Mouse (Mus musculus) spleen, adult 2 months (tissue): ENCODE measurements around the gene Gabpb1. TPM values are rescaled to one million over a fixed set of nuclear protein-coding genes. Genes with fewer than 3 reads are reported as not detected.
"Not testable (repeated sequence)": the region's sequence is repeated elsewhere in the genome, so short reads cannot be mapped to it uniquely, and the experiment has no call there.

Experiments
- DNase-seq, 2 experiments: peaks; one replicate each; pipeline versions ENCODE4 v3.0.0 to v3.0.0-alpha.2; 2012 to 2021; ENCODE audit warnings: low spot score in 2 of 2, low read depth in 1 of 2
- H3K27ac ChIP-seq: fragments of 200-500 bp; 2 replicates; pipeline ENCODE4 v1.5.1; 2012; ENCODE audit warnings: low read length, inconsistent platforms; ENCODE audit not compliant: insufficient read depth
- H3K27me3 ChIP-seq: fragments of 200-500 bp; 2 replicates; pipeline ENCODE4 v1.6.1; 2012; ENCODE audit warnings: mild to moderate bottlenecking, moderate library complexity, low read length, inconsistent platforms; ENCODE audit not compliant: control insufficient read depth, insufficient read depth
- H3K36me3 ChIP-seq: fragments of 200-500 bp; 2 replicates; pipeline ENCODE4 v1.6.1; 2012; ENCODE audit warnings: mild to moderate bottlenecking, low read length, inconsistent platforms; ENCODE audit not compliant: control insufficient read depth, insufficient read depth
- H3K4me1 ChIP-seq: fragments of 200-500 bp; 2 replicates; pipeline ENCODE4 v1.6.1; 2011; ENCODE audit warnings: inconsistent platforms; ENCODE audit not compliant: control insufficient read depth, insufficient read depth, insufficient read length
- H3K4me3 ChIP-seq: fragments of 200-500 bp; 2 replicates; pipeline ENCODE4 v1.5.1; 2011; ENCODE audit warnings: mild to moderate bottlenecking, inconsistent platforms; ENCODE audit not compliant: insufficient read depth, insufficient read length; ENCODE audit errors: extremely low read depth
- CTCF ChIP-seq: fragments of 200-500 bp; IDR thresholded peaks from 2 replicates; pipeline ENCODE4 v1.5.1; 2011; ENCODE audit warnings: mild to moderate bottlenecking, inconsistent platforms; ENCODE audit not compliant: insufficient read depth, insufficient read length, insufficient replicate concordance; ENCODE audit errors: extremely low read depth
- POLR2A ChIP-seq: fragments of 200-500 bp; IDR thresholded peaks from 2 replicates; pipeline ENCODE4 v1.6.1; 2011; ENCODE audit warnings: low read depth, low read length, inconsistent platforms
- WGBS: fragments of 180-500 bp; shearing (Covaris S2); methylation state at CpG from one replicate; pipeline ENCODE4 v1.1.7; 2018; 5-methylcytosine and 5-hydroxymethylcytosine counted together
- polyA plus RNA-seq: library from polyadenylated mRNA; depleted of rRNA; stranded (reverse); fragments of >200 nt; gene quantifications from 2 replicates; pipeline ENCODE4 v1.2.3, GENCODE M21; 2012

Gene Gabpb1
- polyA plus RNA-seq, 1 experiment = 7.4 TPM

- WGBS = 89% methylated on average over 2 of the region's 2 CpGs
- no peaks in the 10 kb centered on the region for H3K36me3 ChIP-seq
- no peak overlapping the region for H3K27ac ChIP-seq
- H3K27me3 ChIP-seq = no peaks in the 10 kb centered on the region
- TF ChIP-seq CTCF (no peak), POLR2A (no peak)
- H3K4me1 ChIP-seq = no peaks in the 10 kb centered on the region
- no peak for DNase-seq
- no peak overlapping the region for H3K4me3 ChIP-seq
Observed at GRCm38 (mm10) chr2:126622455-126622854, 53.7 kb downstream of the Gabpb1 start.

GRCm38 (mm10) chr2:126619249-126619704 is 56.9 kb downstream of the Gabpb1 start, which contains the start of gene Hdc:
TSS of gene Hdc (minus strand) at chr2:126619299.
- H3K36me3 ChIP-seq = no peaks in the 10 kb centered on the region
- 72% methylated on average over 14 of the region's 14 CpGs for WGBS
- TF ChIP-seq CTCF (no peak), POLR2A (no peak)
- H3K4me3 ChIP-seq = no peak within 1 kb of the TSS
- no peaks in the 10 kb centered on the region for H3K27me3 ChIP-seq
- no peaks in the 10 kb centered on the region for H3K4me1 ChIP-seq
- no peak within 1 kb of the TSS for H3K27ac ChIP-seq
- DNase-seq = no peak

GRCm38 (mm10) chr2:126618470-126619179 is 57.5 kb downstream of the Gabpb1 start:
- Histone ChIP-seq H3K36me3 (no peaks in the 10 kb centered on the region), H3K4me3 (no peak overlapping the region), H3K27me3 (no peaks in the 10 kb centered on the region), H3K4me1 (no peaks in the 10 kb centered on the region), H3K27ac (no peak overlapping the region)
- no peak for TF ChIP-seq CTCF
- TF ChIP-seq POLR2A = no peak
- WGBS = 46% methylated on average over 8 of the region's 8 CpGs
- no peak for DNase-seq

DNA sequence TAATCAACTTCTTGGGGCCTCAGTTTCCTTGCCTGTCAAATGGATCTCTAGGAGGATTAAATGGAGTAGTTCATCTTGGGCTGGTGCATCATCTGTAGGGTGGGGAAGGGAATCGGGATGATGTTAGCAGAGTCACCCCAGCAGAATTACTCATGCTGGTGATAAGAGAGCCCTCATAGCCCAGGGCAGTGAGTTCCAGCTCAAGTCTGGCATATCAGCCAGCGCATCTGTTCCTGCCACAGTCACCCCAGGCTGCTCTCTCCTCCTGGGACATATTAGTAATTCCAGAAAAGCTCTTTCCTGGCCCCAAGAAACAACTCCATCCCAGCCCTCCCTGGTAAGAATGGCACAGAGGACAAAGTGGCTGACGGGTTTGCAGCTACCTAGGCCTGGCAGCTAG is 60.8 kb downstream of the Gabpb1 start:
- no peak overlapping the region for H3K4me3 ChIP-seq
- 99% methylated on average over 3 of the region's 3 CpGs for WGBS
- H3K27me3 ChIP-seq = no peaks in the 10 kb centered on the region
- no peaks in the 10 kb centered on the region for H3K4me1 ChIP-seq
- DNase-seq = no peak
- no peak overlapping the region for H3K27ac ChIP-seq
- TF ChIP-seq POLR2A = no peak
- no peak for TF ChIP-seq CTCF
- no peaks in the 10 kb centered on the region for H3K36me3 ChIP-seq

DNA sequence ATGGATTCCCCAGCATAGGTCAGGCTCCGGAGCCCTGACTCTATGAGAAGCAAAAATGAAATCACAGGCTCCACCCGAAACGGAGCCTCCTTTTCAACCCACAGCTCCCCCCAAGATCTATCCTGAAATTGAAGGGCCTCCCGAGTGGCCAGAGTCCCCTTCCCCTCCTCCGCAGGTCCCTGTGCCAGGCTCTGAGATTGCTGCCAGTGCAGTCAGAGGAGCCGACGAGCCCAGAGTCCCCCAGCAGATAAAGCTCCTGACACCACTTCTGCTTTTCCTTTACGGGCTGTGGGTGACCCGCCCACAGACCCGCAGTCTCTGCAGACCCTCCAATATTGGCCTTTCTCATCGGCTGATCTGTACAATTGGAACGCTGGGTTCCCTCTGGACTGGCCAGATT is 66.5 kb downstream of the Gabpb1 start:
- H3K36me3 ChIP-seq, H3K27me3 ChIP-seq, H3K4me1 ChIP-seq, H3K4me3 ChIP-seq, H3K27ac ChIP-seq, DNase-seq: not testable (repeated sequence)
- WGBS = 29% methylated on average over 12 of the region's 12 CpGs

GRCm38 (mm10) chr2:126607553-126608203 is 68.5 kb downstream of the Gabpb1 start:
- no peak overlapping the region for H3K4me3 ChIP-seq
- H3K4me1 ChIP-seq = no peaks in the 10 kb centered on the region; the same call in 1 of the 2 replicates
- no peaks in the 10 kb centered on the region for H3K27me3 ChIP-seq
- no peak overlapping the region for H3K27ac ChIP-seq
- 51% methylated on average over 10 of the region's 10 CpGs for WGBS
- H3K36me3 ChIP-seq = no peaks in the 10 kb centered on the region
- no peak for DNase-seq
- TF ChIP-seq POLR2A = no peak
- TF ChIP-seq CTCF = no peak

- no peak for DNase-seq
- TF ChIP-seq CTCF = no peak
- no peak for TF ChIP-seq POLR2A
- H3K27ac ChIP-seq = no peak overlapping the region
- no peaks in the 10 kb centered on the region for H3K27me3 ChIP-seq
- WGBS = 57% methylated on average over 4 of the region's 4 CpGs
- H3K4me1 ChIP-seq = peaks cover 5% of the 10 kb centered on the region; the same call in 1 of the 2 replicates
- no peaks in the 10 kb centered on the region for H3K36me3 ChIP-seq
- H3K4me3 ChIP-seq = no peak overlapping the region
Observed at GRCm38 (mm10) chr2:126606688-126607062, 69.5 kb downstream of the Gabpb1 start.
